Mouse (Mus musculus): ENCODE results near the gene Galnt12.

DNA sequence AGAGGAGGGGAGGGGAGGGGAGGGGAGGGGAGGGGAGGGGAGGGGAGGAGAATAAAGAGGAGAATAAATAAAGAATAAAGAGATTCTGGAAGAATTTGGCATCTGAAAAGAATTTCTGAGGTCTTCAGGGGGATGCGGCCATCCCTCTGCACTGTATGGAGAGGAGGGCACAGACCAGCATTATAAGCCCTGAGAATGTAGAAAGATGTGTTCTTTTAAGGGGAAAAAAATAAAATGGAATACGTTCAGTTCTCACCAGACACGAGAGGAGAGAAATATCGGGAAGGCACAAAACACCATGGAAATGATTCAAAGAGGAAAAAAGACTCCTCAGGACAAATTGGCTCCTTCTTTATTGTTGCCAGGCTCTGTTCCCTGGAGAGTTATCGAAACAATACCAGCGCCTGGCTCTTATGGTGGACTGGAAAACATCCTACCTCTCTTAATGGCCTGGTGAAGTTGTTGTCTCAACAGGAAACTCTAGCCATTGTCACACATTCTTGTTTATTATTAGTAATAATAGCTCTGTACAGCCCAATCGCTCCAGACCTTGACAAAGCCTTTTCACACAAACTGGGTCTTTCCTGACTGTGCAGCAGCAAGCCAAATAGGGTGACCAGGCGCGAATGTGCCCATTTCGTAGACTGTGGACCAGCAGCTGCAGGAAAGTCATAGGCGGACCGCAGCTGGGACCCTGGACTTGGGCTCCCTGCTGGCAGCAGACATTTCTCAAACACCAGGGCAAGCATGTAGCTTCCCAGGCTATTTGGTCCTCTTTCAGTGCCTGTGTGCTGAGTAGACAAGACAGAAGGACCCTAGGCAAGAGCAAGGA is 70.3 kb downstream of the Galnt12 start:
- TF ChIP-seq CTCF (IDR thresholded peaks at IDR 0.05; ENCODE audit: extremely low read depth, insufficient read depth, low read length) (no peak), POLR2A (IDR thresholded peaks at IDR 0.05; ENCODE audit: extremely low read depth, insufficient read depth, low read length) (no peak)

Measured in cortical plate, adult 2 months (tissue).